Mouse (Mus musculus): ENCODE results near the gene Gm9780.
"Not testable (repeated sequence)": the region's sequence is repeated elsewhere in the genome, so short reads cannot be mapped to it uniquely, and the experiment has no call there.

- not testable (repeated sequence) for TF ChIP-seq GABPA (IDR thresholded peaks at IDR 0.05; ENCODE audit: low read depth, low read length); TAL1 (IDR thresholded peaks at IDR 0.05; ENCODE audit: low read length); MEF2A (IDR thresholded peaks at IDR 0.05; ENCODE audit: extremely low read depth, insufficient replicate concordance, low read depth, low read length, poor library complexity, severe bottlenecking); CTCF (IDR thresholded peaks at IDR 0.05 in 2 of 3, conservative IDR thresholded peaks at IDR 0.05 in 1 of 3; ENCODE audit: control insufficient read depth in 1 of 3, insufficient read depth in 1 of 3, low read depth in 2 of 3, low read length in 3 of 3, poor library complexity in 1 of 3, severe bottlenecking in 1 of 3); POLR2A (IDR thresholded peaks at IDR 0.05; ENCODE audit: control insufficient read depth in 1 of 2, insufficient read depth in 1 of 2, low read depth in 1 of 2, low read length in 2 of 2, poor library complexity in 1 of 2); EP300 (IDR thresholded peaks at IDR 0.05; ENCODE audit: low read depth in 1 of 2, low read length in 2 of 2); CHD2 (IDR thresholded peaks at IDR 0.05; ENCODE audit: low read length); ZNF384 (IDR thresholded peaks at IDR 0.05; ENCODE audit: low read depth, low read length); NRF1 (IDR thresholded peaks at IDR 0.05; ENCODE audit: insufficient read depth, low read depth, low read length, poor library complexity, severe bottlenecking); MAX (IDR thresholded peaks at IDR 0.05; ENCODE audit: low read length); E2F4 (IDR thresholded peaks at IDR 0.05; ENCODE audit: borderline replicate concordance, low read depth, low read length); MXI1 (IDR thresholded peaks at IDR 0.05; ENCODE audit: low read depth, low read length); CHD1 (IDR thresholded peaks at IDR 0.05; ENCODE audit: low read depth, low read length); MAFK (IDR thresholded peaks at IDR 0.05; ENCODE audit: borderline replicate concordance, low read depth, low read length)
Observed at GRCm38 (mm10) chr14:26007462-26007861, 35.0 kb downstream of the Gm9780 start.
